Mouse (Mus musculus): Measurements from ENCODE around the gene Togaram1. TPM values are rescaled to one million over a fixed set of nuclear protein-coding genes. Genes with fewer than 3 reads are reported as not detected.

The Togaram1 gene
- 6.5 and 7.6 TPM in 2 replicates for polyA plus RNA-seq (2012; rRNA removed)

- DNase-seq (ENCODE audit: low read depth), result peak; percentile 93
Measured at GRCm38 (mm10) chr12:64965124-64966026, at the start of gene Togaram1, which contains the start of gene Klhl28. Gene Togaram1 (plus strand): TSS chr12:64965804. Gene Klhl28 (minus strand): TSS chr12:64965534.

- no peak for DNase-seq (ENCODE audit: low read depth)
Measured at GRCm38 (mm10) chr12:64916735-64917134, 48.9 kb upstream of the Togaram1 start.

- DNase-seq (ENCODE audit: low read depth), result peak; percentile 68
Measured at GRCm38 (mm10) chr12:64917578-64918471, 47.8 kb upstream of the Togaram1 start, which contains the start of gene Gm527. Gene Gm527 (plus strand): TSS chr12:64917906.

- DNase-seq (ENCODE audit: low read depth), result no peak
Measured at GRCm38 (mm10) chr12:64937493-64937892, 28.1 kb upstream of the Togaram1 start.

- no peak for DNase-seq (ENCODE audit: low read depth)
Measured at GRCm38 (mm10) chr12:64964560-64964959, 1.0 kb upstream of the Togaram1 start.

- DNase-seq (ENCODE audit: low read depth), result no peak
Measured at GRCm38 (mm10) chr12:64966101-64966631, 562 bp downstream of the Togaram1 start.

- DNase-seq (ENCODE audit: low read depth), result no peak
Measured at GRCm38 (mm10) chr12:64966652-64967435, 1.2 kb downstream of the Togaram1 start.

- no peak for DNase-seq (ENCODE audit: low read depth)
Measured at GRCm38 (mm10) chr12:64967470-64967869, 1.9 kb downstream of the Togaram1 start.

- DNase-seq (ENCODE audit: low read depth), result no peak
Measured at GRCm38 (mm10) chr12:64968067-64968466, 2.5 kb downstream of the Togaram1 start.

- no peak for DNase-seq (ENCODE audit: low read depth)
Measured at GRCm38 (mm10) chr12:64971399-64971798, 5.8 kb downstream of the Togaram1 start.

- DNase-seq (ENCODE audit: low read depth), result no peak
Measured at GRCm38 (mm10) chr12:64972063-64972462, 6.5 kb downstream of the Togaram1 start.

- DNase-seq (ENCODE audit: low read depth), result no peak
Measured at GRCm38 (mm10) chr12:64975558-64975957, 10.0 kb downstream of the Togaram1 start.

GRCm38 (mm10) chr12:64976191-64976590 lies 10.6 kb downstream of the Togaram1 start:
- DNase-seq (ENCODE audit: low read depth), result no peak

- no peak for DNase-seq (ENCODE audit: low read depth)
Measured at GRCm38 (mm10) chr12:64977518-64977917, 11.9 kb downstream of the Togaram1 start.

- no peak for DNase-seq (ENCODE audit: low read depth)
Measured at GRCm38 (mm10) chr12:65007725-65008124, 42.1 kb downstream of the Togaram1 start.

- DNase-seq (ENCODE audit: low read depth), result no peak
Measured at GRCm38 (mm10) chr12:65022842-65023241, 57.2 kb downstream of the Togaram1 start.

- DNase-seq (ENCODE audit: low read depth), result no peak
Measured at GRCm38 (mm10) chr12:65035839-65036189, 70.2 kb downstream of the Togaram1 start.

GRCm38 (mm10) chr12:65036190-65036870 lies 70.7 kb downstream of the Togaram1 start, which contains the start of gene Prpf39:
Gene Prpf39 (plus strand): TSS chr12:65036333.
- peak; percentile 36 for DNase-seq (ENCODE audit: low read depth)

GRCm38 (mm10) chr12:65036892-65037545 lies 71.4 kb downstream of the Togaram1 start:
- DNase-seq (ENCODE audit: low read depth), result no peak

GRCm38 (mm10) chr12:65037546-65037937 lies 71.9 kb downstream of the Togaram1 start:
- DNase-seq (ENCODE audit: low read depth), result peak; percentile 80
